Mouse (Mus musculus): ENCODE results near the gene Cpne4. TPM values are rescaled to one million over a fixed set of nuclear protein-coding genes. Genes with fewer than 3 reads are reported as not detected.

Cpne4 gene
- polyA plus RNA-seq (2014; fragmentation: Nextera tagmentation; extraction: Ambion mirVana), result 0.43 and 1.1 TPM in 2 replicates

DNA sequence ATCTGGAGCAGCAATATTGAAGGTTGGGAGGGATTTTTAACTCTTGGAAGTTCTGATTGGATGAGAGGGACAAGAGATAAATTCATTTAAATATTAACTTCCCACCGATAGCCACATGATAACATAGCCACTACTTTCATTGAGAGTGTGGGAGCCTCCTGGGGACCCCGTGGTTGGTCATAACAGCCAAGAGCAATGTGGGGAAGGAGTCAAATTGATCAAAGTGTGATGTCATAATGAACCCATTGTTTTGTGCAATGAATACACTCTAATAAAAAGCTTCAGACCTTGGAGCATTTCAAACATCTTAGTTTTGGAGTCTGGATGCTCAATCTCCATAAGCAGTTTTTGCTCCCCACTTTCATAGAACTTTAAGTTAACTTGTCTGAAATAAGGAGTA lies at the start of gene Cpne4:
TSS of gene Cpne4 (plus strand) at position 301 of the 400 bp plus-strand sequence.
- H3K9ac ChIP-seq (ENCODE audit: low read depth, low read length), result no peak within 1 kb of the TSS
- no peak within 1 kb of the TSS for H3K4me3 ChIP-seq (ENCODE audit: low read depth, low read length)
- DNase-seq (ENCODE audit: low spot score) (no peak), ATAC-seq (ENCODE audit: low FRiP score) (no peak)
- 92% methylated on average over 2 of the region's 2 CpGs for WGBS
- H3K4me2 ChIP-seq (replicated peaks; ENCODE audit: low read depth, low read length), result no peak within 1 kb of the TSS
- H3K9me3 ChIP-seq (ENCODE audit: control insufficient read depth, low read length), result no peaks in the 10 kb centered on the region
- H3K27me3 ChIP-seq (ENCODE audit: control insufficient read depth, insufficient read depth, low read length), result no peaks in the 10 kb centered on the region
- H3K4me1 ChIP-seq (replicated peaks; ENCODE audit: control insufficient read depth, insufficient read depth, low read length), result no peaks in the 10 kb centered on the region
- no peaks in the 10 kb centered on the region for H3K36me3 ChIP-seq (ENCODE audit: control insufficient read depth, insufficient read depth, low read length)
- H3K27ac ChIP-seq (ENCODE audit: low read depth, low read length), result no peak within 1 kb of the TSS

GRCm38 (mm10) chr9:104515187-104515586 lies 31.9 kb upstream of the Cpne4 start:
- no peaks in the 10 kb centered on the region for H3K9me3 ChIP-seq (ENCODE audit: control insufficient read depth, low read length)
- no peak overlapping the region for H3K9ac ChIP-seq (ENCODE audit: low read depth, low read length)
- no peak overlapping the region for H3K4me3 ChIP-seq (ENCODE audit: low read depth, low read length)
- H3K27me3 ChIP-seq (ENCODE audit: control insufficient read depth, insufficient read depth, low read length), result no peaks in the 10 kb centered on the region
- no peak for DNase-seq (ENCODE audit: low spot score)
- H3K36me3 ChIP-seq (ENCODE audit: control insufficient read depth, insufficient read depth, low read length), result no peaks in the 10 kb centered on the region
- H3K27ac ChIP-seq (ENCODE audit: low read depth, low read length), result no peak overlapping the region
- H3K4me1 ChIP-seq (replicated peaks; ENCODE audit: control insufficient read depth, insufficient read depth, low read length), result no peaks in the 10 kb centered on the region
- no peak for ATAC-seq (ENCODE audit: low FRiP score)
- 87% methylated on average over 6 of the region's 6 CpGs for WGBS
- H3K4me2 ChIP-seq (replicated peaks; ENCODE audit: low read depth, low read length), result no peak overlapping the region

DNA sequence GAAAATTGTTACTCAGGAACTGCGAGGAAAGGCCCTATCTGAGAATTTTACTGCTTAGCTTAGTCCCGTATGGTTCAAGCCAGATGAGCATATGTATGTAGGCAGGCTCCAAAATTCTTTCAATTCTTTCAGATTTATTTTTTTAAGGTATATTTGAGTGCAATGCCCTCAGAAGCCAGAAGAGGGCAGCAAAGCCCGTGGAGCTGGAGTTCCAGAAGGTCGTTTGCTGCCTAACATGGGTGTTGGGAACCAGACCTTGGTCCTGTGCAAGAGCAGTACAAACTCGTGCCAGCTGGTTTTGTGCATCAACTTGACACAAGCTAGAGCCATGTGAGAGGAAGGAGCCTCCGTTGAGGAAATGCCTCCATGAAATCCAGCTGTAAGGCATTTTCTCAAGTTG lies 11.6 kb upstream of the Cpne4 start:
- Histone ChIP-seq H3K36me3 (ENCODE audit: control insufficient read depth, insufficient read depth, low read length) (no peaks in the 10 kb centered on the region), H3K4me3 (ENCODE audit: low read depth, low read length) (no peak overlapping the region), H3K4me1 (replicated peaks; ENCODE audit: control insufficient read depth, insufficient read depth, low read length) (no peaks in the 10 kb centered on the region), H3K9me3 (ENCODE audit: control insufficient read depth, low read length) (no peaks in the 10 kb centered on the region), H3K9ac (ENCODE audit: low read depth, low read length) (no peak overlapping the region), H3K4me2 (replicated peaks; ENCODE audit: low read depth, low read length) (no peak overlapping the region), H3K27ac (ENCODE audit: low read depth, low read length) (no peak overlapping the region), H3K27me3 (ENCODE audit: control insufficient read depth, insufficient read depth, low read length) (no peaks in the 10 kb centered on the region)
- DNase-seq (ENCODE audit: low spot score) (peak; percentile 10), ATAC-seq (ENCODE audit: low FRiP score) (no peak)
- 62% methylated on average over 6 of the region's 6 CpGs for WGBS

- no peak overlapping the region for H3K9ac ChIP-seq (ENCODE audit: low read depth, low read length)
- H3K36me3 ChIP-seq (ENCODE audit: control insufficient read depth, insufficient read depth, low read length), result no peaks in the 10 kb centered on the region
- H3K4me1 ChIP-seq (replicated peaks; ENCODE audit: control insufficient read depth, insufficient read depth, low read length), result no peaks in the 10 kb centered on the region
- H3K4me2 ChIP-seq (replicated peaks; ENCODE audit: low read depth, low read length), result no peak overlapping the region
- H3K4me3 ChIP-seq (ENCODE audit: low read depth, low read length), result no peak overlapping the region
- 48% methylated on average over 3 of the region's 3 CpGs for WGBS
- H3K27ac ChIP-seq (ENCODE audit: low read depth, low read length), result no peak overlapping the region
- ATAC-seq (ENCODE audit: low FRiP score), result no peak
- H3K9me3 ChIP-seq (ENCODE audit: control insufficient read depth, low read length), result no peaks in the 10 kb centered on the region
- DNase-seq (ENCODE audit: low spot score), result no peak
- H3K27me3 ChIP-seq (ENCODE audit: control insufficient read depth, insufficient read depth, low read length), result peaks cover 7% of the 10 kb centered on the region
Observed at GRCm38 (mm10) chr9:104565815-104566214, 18.7 kb downstream of the Cpne4 start.

DNA sequence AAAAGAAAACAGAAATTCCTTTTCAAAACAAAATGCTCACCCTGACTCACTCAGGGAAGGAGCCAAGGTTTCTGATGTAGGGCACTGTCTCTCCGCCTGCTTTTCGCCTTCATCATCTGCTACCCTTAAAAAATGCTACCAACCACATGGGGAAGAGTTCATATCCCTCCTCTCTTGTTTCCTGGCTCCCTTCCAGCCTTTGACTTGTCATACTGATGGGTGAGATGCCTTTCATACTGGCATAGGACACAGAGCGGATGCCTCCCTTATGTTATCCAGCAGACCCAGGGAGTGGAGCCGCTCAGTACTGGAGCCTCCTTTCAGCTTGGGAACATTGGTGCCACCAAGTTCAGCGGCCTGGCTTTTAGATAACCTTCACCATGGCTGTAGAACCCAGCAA lies 19.4 kb downstream of the Cpne4 start:
- H3K27ac ChIP-seq (ENCODE audit: low read depth, low read length), result no peak overlapping the region
- no peaks in the 10 kb centered on the region for H3K4me1 ChIP-seq (replicated peaks; ENCODE audit: control insufficient read depth, insufficient read depth, low read length)
- no peaks in the 10 kb centered on the region for H3K36me3 ChIP-seq (ENCODE audit: control insufficient read depth, insufficient read depth, low read length)
- no peak overlapping the region for H3K4me3 ChIP-seq (ENCODE audit: low read depth, low read length)
- H3K9me3 ChIP-seq (ENCODE audit: control insufficient read depth, low read length), result no peaks in the 10 kb centered on the region
- ATAC-seq (ENCODE audit: low FRiP score) (no peak), DNase-seq (ENCODE audit: low spot score) (no peak)
- no peak overlapping the region for H3K4me2 ChIP-seq (replicated peaks; ENCODE audit: low read depth, low read length)
- no peak overlapping the region for H3K9ac ChIP-seq (ENCODE audit: low read depth, low read length)
- peaks cover 10% of the 10 kb centered on the region for H3K27me3 ChIP-seq (ENCODE audit: control insufficient read depth, insufficient read depth, low read length)
- 88% methylated on average over 5 of the region's 5 CpGs for WGBS

DNA sequence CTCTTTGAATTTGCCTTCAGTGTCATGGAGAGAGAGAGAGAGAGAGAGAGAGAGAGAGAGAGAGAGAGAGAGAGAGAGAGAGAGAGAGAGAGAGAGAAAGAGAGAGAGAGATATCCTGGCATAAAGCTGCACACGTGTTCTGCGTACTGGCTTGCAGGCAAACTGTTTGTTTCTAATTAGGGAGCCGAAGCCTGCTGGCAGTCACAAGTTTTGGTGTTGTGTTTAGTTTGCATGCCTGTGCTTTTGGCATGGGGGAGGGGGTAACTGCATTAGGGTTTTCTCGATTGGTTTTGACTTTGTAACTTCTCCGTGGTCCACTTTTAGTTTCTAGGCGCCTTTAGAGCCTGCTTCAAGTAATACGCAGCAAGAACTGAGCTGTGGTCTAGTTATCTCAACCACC lies 20.0 kb downstream of the Cpne4 start:
- H3K36me3 ChIP-seq (ENCODE audit: control insufficient read depth, insufficient read depth, low read length), result no peaks in the 10 kb centered on the region
- H3K27ac ChIP-seq (ENCODE audit: low read depth, low read length), result no peak overlapping the region
- no peak for DNase-seq (ENCODE audit: low spot score)
- H3K4me3 ChIP-seq (ENCODE audit: low read depth, low read length), result no peak overlapping the region
- H3K9me3 ChIP-seq (ENCODE audit: control insufficient read depth, low read length), result no peaks in the 10 kb centered on the region
- ATAC-seq (ENCODE audit: low FRiP score), result no peak
- H3K27me3 ChIP-seq (ENCODE audit: control insufficient read depth, insufficient read depth, low read length), result peaks cover 10% of the 10 kb centered on the region
- no peak overlapping the region for H3K4me2 ChIP-seq (replicated peaks; ENCODE audit: low read depth, low read length)
- 72% methylated on average over 7 of the region's 7 CpGs for WGBS
- H3K9ac ChIP-seq (ENCODE audit: low read depth, low read length), result no peak overlapping the region
- no peaks in the 10 kb centered on the region for H3K4me1 ChIP-seq (replicated peaks; ENCODE audit: control insufficient read depth, insufficient read depth, low read length)

- H3K36me3 ChIP-seq (ENCODE audit: control insufficient read depth, insufficient read depth, low read length), result no peaks in the 10 kb centered on the region
- DNase-seq (ENCODE audit: low spot score) (peak; percentile 93), ATAC-seq (ENCODE audit: low FRiP score) (peak; percentile 77)
- H3K9ac ChIP-seq (ENCODE audit: low read depth, low read length), result no peak overlapping the region
- H3K27ac ChIP-seq (ENCODE audit: low read depth, low read length), result no peak overlapping the region
- peaks cover 10% of the 10 kb centered on the region for H3K27me3 ChIP-seq (ENCODE audit: control insufficient read depth, insufficient read depth, low read length)
- H3K4me2 ChIP-seq (replicated peaks; ENCODE audit: low read depth, low read length), result peak overlapping the region; percentile 30
- H3K4me1 ChIP-seq (replicated peaks; ENCODE audit: control insufficient read depth, insufficient read depth, low read length), result no peaks in the 10 kb centered on the region
- WGBS, result under 1% methylated on average over 22 of the region's 25 CpGs
- no peaks in the 10 kb centered on the region for H3K9me3 ChIP-seq (ENCODE audit: control insufficient read depth, low read length)
- peak overlapping the region; percentile 15 for H3K4me3 ChIP-seq (ENCODE audit: low read depth, low read length)
Observed at GRCm38 (mm10) chr9:104569480-104570167, 22.5 kb downstream of the Cpne4 start.

DNA sequence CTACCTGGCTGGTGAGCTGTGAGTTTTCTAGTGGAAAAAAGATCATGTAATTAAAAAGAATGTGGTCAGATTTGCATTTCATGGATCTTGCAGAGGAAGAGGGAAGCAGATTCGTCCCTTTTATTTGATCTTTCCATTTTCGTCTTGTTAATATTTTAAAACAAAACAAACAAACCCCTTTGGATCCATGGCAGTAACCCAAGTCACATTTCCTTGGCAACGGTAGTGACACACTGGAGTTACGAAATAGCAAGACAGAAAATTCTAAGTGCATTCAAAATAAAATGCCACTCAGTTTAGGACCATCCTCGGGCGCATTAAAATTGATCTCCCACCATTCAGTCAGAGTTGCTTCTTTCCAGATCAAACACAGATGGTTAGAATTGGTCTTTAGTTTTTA lies 25.8 kb downstream of the Cpne4 start:
- 85% methylated on average over 6 of the region's 6 CpGs for WGBS
- ATAC-seq (ENCODE audit: low FRiP score) (no peak), DNase-seq (ENCODE audit: low spot score) (no peak)
- no peaks in the 10 kb centered on the region for H3K36me3 ChIP-seq (ENCODE audit: control insufficient read depth, insufficient read depth, low read length)
- no peaks in the 10 kb centered on the region for H3K4me1 ChIP-seq (replicated peaks; ENCODE audit: control insufficient read depth, insufficient read depth, low read length)
- H3K27ac ChIP-seq (ENCODE audit: low read depth, low read length), result no peak overlapping the region
- peaks cover 10% of the 10 kb centered on the region for H3K27me3 ChIP-seq (ENCODE audit: control insufficient read depth, insufficient read depth, low read length)
- H3K9ac ChIP-seq (ENCODE audit: low read depth, low read length), result no peak overlapping the region
- H3K4me2 ChIP-seq (replicated peaks; ENCODE audit: low read depth, low read length), result no peak overlapping the region
- no peak overlapping the region for H3K4me3 ChIP-seq (ENCODE audit: low read depth, low read length)
- H3K9me3 ChIP-seq (ENCODE audit: control insufficient read depth, low read length), result no peaks in the 10 kb centered on the region

DNA sequence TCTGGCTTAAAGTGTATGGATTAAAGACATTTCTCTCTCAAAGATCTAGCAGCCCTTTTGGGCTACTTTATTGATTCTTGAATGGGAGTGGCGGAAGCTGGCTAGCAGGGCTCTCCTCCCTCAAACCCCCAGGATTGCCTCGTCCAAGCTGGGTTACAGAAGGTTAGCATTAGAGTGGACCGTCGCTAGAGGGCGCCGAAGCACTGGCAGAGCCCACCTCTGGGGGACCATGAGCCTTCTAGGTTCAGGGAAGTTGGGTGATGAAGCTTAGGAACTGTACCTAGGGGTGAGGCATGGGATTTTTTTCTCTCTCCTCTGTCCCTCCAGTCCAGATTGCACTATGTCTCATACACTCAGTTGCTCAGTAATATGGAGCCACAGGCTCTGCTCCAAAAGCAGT lies 27.4 kb downstream of the Cpne4 start:
- H3K27ac ChIP-seq (ENCODE audit: low read depth, low read length), result no peak overlapping the region
- H3K9ac ChIP-seq (ENCODE audit: low read depth, low read length), result no peak overlapping the region
- H3K4me2 ChIP-seq (replicated peaks; ENCODE audit: low read depth, low read length), result no peak overlapping the region
- no peaks in the 10 kb centered on the region for H3K36me3 ChIP-seq (ENCODE audit: control insufficient read depth, insufficient read depth, low read length)
- WGBS, result 2% methylated on average over 6 of the region's 6 CpGs
- no peaks in the 10 kb centered on the region for H3K9me3 ChIP-seq (ENCODE audit: control insufficient read depth, low read length)
- H3K27me3 ChIP-seq (ENCODE audit: control insufficient read depth, insufficient read depth, low read length), result peaks cover 10% of the 10 kb centered on the region
- ATAC-seq (ENCODE audit: low FRiP score) (peak; percentile 45; the same call in 1 of the 2 replicates), DNase-seq (ENCODE audit: low spot score) (peak; percentile 91)
- no peaks in the 10 kb centered on the region for H3K4me1 ChIP-seq (replicated peaks; ENCODE audit: control insufficient read depth, insufficient read depth, low read length)
- no peak overlapping the region for H3K4me3 ChIP-seq (ENCODE audit: low read depth, low read length)
